Mouse (Mus musculus) megakaryocyte, adult 5-6 weeks (primary cell): ENCODE measurements around the gene Gpr21. TPM values are rescaled to one million over a fixed set of nuclear protein-coding genes. Genes with fewer than 3 reads are reported as not detected.
"Not testable (repeated sequence)": the region's sequence is repeated elsewhere in the genome, so short reads cannot be mapped to it uniquely, and the experiment has no call there.

Source experiments
- ATAC-seq: 2 replicates; pipeline ENCODE4 v1.8.0; 2016; ENCODE audit warnings: mild to moderate bottlenecking, inconsistent platforms; ENCODE audit not compliant: poor library complexity, severe bottlenecking
- total RNA-seq, 2 experiments: library from RNA; stranded (forward) in 1 of 2; stranded (reverse) in 1 of 2; fragments of 153-499, 151-499 nt in 1 of 2; fragments of 221-1000, 200-1000 nt in 1 of 2; gene quantifications; 2 replicates each; pipeline versions ENCODE4 v1.2.3 to v1.2.4; 2015 to 2017

Gpr21 gene
- 0.69 and 1.7 TPM in 2 replicates for total RNA-seq (2015)
- total RNA-seq (2017), result 0.84 and 1.4 TPM in 2 replicates

DNA sequence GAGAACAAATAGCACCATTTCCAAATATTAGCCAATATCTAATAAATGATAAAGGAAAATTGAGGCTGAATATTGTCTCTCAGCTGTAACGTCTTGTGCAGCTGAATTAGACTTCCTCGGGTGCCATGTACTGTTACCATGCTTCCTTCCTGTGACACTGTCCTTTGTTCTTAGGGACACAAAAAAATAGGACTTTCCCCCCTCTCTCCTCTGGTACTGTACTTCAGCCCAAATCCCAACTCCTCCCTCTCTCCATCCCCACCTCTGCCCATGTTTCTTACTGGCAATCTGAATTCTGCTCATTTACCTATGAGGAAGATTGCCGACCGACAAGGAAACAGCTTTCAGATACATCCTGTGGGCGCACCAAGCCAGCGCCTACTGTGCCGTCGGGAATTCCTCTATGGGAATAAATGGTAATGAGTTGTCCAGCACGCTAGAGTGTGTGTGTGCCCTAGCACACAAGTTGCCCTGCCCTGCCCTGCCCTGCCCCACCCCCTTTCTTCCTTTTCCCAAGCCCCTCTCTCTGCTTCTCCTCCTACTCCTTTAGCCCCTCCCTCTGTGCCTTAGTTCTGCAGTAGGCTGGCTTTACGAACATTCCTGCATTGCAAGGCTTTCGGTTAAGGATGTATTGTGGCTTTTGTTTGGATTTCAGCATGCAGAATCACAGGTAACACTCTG, at the start of gene Gpr21:
Gpr21 (plus strand) TSS at position 303 of the 681 bp plus-strand sequence.
- ATAC-seq, result no peak

DNA sequence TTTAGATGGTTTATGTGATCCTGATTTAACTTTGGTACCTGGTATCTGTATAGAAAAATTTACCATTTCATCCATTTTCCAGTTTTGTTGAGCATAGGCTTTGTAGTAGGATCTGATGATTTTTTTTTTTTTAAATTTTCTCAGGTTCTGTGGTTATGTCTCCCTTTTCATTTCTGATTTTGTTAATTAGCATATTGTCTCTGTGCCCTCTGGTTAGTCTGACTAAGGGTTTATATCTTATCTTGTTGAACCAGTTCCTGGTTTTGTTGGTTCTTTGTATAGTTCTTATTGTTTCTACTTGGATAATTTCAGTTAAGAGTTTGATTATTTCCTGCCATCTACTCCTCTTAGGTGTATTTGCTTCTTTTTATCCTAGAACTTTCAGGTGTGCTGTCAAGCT, 36.6 kb upstream of the Gpr21 start:
- no peak for ATAC-seq

DNA sequence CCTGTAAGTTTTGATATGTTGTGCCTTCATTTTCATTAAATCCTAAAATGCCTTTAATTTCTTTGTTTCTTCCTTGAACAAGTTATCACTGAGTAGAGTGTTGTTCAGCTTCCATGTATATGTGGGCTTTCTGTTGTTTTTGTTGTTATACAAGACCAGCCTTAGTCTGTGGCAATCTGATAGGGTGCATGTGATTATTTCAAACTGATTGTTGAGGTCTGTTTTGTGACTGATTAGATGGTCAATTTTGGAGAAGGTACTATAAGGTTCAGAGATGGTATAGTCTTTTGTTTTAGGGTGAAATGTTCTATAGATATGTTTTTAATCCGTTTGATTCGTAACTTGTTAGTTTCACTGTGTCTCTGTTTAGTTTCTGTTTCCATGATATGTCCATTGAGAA, 36.1 kb upstream of the Gpr21 start:
- ATAC-seq, result no peak

DNA sequence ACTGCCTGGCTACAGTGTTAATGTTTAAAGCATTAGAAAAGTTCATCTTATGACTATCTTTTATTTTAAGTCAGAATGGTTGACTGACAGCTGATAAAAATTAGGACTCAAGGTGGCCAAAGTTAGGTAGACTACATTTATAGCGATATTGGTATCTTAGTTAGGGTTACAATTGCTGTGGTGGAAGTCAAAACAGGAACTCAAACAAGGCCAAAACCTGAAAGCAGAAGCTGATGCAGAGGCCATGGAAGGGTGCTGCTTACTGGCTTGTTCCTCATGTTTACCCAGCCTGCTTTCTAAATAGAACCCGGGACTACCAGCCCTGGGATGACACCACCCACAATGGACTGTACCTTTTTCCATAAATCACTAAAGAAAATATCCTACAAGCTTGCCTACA, 32.0 kb upstream of the Gpr21 start:
- ATAC-seq, result peak; percentile 68

DNA sequence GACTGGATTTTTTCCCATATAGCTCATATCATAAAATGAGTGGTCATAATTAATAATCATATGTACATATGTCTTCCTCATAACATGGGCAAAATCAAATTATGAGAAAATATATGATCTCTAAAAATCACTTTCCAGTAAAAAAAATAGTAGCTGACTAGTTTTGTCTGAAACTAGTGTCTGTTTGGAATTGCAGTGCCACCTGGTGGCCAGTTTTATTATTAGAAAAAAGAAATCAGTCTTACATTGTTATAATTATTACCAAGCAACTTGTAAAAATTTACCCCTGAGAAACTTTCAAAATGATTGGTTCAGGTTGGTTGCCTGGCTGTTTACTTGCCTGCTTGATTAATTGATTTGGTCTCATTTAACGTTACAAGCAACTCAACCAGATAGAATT, 30.8 kb upstream of the Gpr21 start:
- no peak; the same call in 1 of the 2 replicates for ATAC-seq

DNA sequence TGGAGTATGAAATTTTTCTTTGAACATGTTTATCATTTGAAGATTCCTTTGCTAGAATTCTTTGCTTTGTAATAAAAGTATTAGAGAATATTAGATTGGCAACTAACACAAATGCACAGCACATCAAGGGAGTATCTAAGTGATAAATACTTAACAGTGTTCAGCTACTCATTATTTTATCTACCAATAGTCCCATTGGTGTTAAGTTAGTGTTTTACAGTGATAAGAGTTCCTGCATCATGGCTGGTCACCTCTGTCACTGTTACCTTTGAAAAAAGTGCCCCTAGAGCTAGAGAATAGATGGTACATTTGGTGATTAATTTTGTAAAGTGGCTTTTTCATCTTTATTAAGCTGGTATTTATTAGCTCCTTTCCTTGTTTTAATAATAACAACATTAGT, 29.7 kb upstream of the Gpr21 start:
- no peak for ATAC-seq

DNA sequence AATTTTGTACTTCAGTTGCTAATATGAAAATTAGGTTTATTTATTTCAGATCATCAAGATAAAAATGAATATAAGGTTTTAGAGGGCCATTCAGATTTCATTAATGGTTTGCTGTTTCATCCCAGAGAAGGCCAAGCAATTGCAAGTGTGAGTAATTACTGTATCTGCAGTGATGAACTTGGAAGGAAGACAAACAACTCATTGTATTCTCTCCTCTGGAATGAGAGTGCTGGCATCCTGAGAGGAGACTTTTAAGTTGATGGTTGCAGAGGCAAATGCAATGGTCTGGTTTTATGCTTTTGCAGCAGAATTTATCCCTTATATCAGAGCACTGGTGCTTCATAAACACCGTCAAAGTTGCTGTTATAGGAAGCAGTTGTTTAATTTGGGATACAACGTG, 27.2 kb upstream of the Gpr21 start:
- ATAC-seq, result no peak

DNA sequence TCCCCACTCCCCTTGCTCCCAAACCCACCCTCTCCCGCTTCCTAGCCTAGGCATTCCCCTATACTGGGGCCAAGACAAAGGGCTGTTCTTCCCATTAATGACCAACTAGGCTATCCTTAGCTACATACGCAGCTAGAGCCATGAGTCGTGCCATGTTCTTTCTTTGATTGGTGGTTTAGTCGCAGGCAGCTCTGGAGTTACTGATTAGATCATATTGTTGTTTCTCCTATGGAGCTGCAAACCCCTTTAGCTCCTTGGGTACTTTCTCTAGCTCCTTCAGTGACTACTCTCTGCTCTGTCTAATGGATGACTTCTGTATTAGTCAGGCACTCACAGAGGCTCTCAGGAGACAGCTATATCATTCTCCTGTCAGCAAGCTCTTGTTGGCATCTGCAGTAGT, 18.8 kb upstream of the Gpr21 start:
- no peak for ATAC-seq

DNA sequence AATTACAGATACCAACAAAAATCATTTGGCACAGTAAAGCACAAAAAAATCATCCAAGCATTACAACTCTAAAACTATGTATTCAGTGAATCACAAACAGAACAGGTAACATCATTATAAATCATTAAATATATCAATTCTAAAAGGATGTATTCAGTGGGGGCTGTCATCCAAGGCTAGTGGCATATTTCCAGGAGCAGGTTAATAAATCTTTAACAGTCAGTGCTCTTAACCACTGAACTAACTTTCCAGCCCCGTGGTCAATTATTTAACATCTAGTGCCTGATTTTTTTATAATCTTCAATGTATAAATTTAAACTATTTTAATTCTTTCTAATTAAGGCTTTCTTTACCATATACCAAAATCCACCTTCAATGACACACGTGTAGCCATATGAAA, 10.3 kb upstream of the Gpr21 start:
- not testable (repeated sequence) for ATAC-seq

DNA sequence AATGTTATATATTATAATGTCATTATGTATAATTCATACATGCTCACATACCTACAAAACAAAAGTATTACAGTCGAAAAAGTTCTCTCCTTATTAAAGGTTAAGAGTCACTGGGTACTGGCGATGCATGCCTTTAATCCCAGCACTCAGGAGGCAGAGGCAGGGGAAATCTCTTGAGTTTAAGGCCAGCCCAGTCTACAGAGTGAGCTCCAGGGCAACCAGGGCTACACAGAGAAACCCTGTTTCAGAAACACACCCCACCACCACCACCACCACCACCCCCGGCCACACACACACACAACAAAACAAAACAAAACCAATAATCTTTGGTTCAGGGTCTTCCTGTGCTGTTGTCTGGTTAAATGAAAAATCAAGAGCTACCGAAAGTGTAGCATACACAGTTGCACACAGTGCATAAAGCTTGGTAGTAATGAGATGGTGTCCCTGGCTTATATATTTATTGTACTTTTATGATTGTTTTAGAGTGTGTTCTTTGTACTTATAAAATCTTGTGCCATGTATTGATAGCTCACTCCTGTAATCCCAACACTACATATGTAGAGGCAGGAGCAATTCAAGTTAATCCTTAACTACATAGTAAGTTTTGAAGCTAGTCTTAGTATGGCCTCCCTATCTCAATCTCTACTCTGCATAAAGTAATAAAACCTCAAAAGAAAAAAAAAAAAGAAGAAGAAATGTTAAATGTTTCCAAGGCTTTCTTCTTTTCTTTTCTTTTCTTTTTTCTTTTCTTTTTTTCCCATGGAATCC, 4.8 kb upstream of the Gpr21 start:
- ATAC-seq, result no peak

DNA sequence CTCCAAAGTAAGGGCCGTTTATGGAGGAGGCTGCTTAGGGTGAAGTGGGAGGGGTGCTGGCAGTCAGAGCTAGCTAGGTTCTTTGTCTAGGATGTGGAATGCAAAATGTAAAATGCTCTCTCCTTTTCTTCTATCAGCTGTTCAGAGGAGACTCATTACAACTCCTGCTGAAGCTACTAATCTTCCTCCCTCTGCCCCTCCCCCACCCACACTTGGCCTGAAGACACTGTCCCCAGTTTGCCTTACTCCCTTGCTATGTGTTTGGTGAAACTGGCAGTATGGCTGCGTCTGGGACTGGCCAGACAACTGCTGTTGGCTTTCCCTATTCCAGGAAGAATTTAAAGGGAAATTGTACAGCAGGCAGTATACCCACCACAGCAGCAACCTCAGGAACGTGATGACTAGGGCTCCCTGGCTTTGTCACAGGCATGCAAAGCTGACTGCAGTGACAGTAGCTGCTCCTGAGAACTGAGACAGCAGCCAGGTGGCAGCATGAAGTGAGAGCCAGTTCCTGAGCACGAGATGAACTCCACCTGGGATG, 860 bp downstream of the Gpr21 start:
- no peak for ATAC-seq

DNA sequence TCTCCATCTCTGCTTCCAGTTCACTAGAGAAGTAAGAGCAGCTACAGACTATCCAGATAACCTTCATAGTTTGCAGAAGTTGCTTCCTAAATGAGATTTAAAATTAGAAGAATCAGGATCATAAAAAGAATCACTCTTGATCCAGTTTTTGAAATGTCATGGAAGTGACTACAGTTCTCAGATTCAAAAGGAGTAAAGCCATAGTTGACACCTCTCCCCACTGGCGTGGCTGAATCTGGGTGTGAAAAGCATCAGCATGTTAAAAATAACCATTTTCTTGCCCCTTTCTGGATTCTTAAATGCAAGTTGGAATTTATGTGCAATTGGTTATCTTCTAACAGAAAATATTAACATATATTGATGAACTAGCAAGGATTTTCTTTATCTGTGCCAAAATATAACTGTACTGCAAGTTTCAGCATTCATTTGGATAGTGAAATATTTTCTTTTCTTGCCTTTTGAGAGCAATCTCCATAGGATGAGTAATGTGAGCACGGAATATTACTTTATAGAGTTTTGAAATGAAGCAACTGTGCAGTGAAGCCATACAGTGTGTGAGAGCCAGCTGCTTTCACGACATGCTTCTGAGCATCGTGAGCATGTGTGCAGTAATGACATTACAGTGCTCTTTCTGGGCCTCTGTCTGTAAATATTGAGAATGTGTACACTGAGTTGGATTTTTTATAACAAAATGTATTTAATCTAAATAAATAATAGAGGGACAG, 2.6 kb downstream of the Gpr21 start:
- no peak for ATAC-seq

DNA sequence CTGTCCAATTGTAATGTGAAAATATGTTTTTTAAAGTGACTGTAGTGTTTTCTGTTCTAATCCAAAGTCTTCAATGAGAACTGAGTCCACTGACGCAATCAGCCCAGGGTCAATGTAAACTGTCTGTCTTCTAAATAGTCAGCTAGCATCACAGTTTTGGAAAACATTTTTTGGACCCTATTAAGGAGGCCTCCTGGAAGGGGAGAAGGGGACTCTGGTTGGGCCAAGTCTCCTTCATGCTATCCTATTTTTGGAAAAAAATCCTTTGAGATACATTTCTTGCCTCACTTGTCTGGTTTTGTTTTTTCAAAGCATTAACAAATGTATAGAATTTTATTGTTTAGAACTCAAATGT, 3.1 kb downstream of the Gpr21 start:
- no peak for ATAC-seq

DNA sequence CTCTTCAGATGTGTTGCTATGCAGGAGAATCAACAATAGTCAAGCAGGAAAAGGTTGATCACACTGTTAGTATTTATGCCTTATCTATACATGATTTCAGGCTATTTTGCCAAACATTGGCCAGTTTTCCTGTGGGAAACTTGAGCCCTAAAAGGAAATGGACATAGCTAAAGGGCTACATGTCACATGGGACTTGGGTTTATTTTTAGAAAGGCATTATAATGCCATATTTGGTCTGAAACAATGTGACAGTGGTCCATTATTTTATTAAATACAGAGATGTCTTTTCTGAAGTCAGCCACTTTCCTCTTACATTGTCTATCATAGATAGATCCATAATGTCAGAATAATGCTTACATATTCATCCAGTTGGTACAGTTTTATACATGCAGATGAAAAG, 11.5 kb downstream of the Gpr21 start:
- ATAC-seq, result no peak

DNA sequence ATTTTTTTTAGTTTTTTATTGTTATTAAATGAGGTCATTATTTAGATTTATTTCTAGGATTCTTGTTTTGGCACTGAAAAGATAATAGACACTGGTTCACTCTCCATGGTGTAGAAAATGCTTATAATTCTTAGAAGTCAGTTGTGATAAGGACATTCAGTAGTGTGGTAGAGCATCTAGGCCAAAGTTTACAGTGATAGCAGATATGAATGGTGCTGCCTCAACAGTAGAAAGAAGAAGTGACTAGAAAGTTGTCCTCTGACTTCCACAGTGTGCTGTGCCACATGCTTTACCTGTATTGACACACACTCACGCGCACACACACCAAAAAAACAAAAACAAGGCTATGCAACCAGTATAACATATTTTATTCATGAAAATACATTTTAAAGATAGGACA, 13.3 kb downstream of the Gpr21 start:
- no peak for ATAC-seq

DNA sequence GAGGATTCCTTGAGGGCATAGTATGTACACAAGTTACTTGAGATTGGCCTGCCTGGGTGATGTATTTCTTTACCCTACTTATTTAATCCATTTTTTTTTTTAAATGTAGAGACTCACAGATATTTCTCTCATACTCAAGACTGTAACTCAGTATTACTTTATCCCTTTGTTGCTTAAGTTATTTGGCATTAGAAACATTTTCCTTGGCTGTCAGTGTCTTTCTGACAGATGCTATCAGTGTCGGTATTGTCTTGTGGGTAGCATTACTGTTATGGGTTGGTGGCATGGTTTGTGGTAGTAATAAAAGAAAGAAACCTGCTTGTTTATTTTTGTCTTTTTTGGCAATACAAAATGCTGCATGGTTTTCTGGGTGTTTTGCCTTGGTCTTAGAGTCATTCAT, 14.6 kb downstream of the Gpr21 start:
- ATAC-seq, result no peak

DNA sequence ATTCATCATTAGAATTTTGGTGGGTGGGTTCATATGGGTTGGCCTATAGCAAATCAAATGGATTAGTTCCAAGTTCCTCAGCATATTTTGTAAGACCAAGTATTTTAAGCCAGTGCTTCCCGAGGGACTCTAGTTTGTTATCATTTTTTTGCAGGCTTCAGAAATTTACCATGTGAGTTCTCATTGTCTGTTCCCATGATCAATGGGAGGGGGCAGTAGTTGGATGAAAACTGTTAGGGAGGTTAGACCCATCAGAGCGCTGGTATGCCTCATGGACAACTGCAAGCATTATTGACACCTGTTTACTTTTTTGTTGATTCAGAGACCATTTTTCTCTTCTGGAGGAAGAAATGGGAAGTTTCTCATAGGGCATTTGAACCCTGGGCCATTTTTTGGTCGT, 15.5 kb downstream of the Gpr21 start:
- ATAC-seq, result no peak

DNA sequence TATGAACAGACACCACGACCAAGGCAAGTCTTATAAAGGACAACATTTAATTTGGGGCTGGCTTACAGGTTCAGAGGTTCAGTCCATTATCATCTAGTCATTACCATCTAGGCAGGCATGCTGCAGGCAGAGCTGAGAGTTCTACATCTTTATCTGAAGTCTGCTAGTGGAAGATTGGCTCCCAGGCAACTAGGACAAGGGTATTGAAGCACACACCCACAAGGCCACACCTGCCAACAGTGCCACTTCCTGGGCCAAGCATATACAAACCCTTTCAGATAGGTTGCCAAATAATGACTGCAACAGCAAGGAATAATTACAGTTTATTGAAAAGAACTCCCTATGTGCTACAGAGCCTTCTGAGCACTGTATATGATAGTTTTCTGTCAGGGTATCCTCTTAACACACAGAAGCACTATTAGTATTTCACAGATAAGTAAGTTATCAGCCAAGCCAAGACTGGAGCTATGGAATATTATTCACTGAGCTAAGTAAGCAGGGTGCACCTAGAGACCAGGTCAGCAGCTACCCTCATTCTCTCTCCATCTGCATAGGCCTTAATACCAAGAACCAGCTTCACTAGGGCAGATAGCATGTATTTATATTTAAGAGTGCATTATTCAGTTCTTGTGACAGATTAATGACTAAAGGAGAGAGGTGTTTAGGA, 33.3 kb downstream of the Gpr21 start:
- no peak for ATAC-seq

DNA sequence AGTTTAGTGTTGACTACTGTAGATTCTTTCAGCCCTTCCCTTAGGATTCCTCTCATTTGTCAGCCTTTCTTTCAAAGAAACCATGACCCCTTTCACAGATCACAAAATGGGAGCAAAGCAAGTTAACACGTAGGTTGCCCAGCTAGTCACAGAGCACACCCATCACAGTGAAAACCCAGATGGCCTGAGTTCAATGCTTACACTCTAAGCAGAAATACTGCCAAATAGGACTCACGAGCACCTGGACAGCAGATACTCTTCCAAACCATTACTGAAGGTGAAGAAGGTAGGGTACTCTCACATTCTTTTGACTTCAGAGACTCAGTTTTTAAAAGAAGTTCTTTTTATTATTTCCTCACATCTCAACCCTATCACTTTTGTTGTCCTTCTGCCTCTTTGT, 40.2 kb downstream of the Gpr21 start:
- ATAC-seq, result no peak

DNA sequence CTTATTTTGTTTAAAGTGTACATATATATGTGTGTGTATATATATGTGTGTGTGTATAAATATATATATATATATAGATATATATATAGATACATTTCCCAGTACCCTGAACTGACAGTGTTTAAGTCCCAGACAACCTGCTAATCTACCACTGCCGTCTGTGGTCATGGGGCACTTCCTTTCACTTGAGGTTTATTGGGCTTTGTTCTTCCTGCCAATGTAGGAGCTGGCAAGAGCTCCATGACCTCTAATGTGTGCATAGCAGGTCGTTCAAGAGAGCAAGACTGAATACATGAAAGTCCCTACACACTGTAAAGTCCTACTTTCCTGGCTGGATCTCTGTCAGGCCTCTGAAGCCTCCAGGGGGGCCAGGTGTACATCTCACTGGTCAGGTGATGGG, 49.4 kb downstream of the Gpr21 start:
- ATAC-seq, result peak; percentile 63; the same call in 1 of the 2 replicates

DNA sequence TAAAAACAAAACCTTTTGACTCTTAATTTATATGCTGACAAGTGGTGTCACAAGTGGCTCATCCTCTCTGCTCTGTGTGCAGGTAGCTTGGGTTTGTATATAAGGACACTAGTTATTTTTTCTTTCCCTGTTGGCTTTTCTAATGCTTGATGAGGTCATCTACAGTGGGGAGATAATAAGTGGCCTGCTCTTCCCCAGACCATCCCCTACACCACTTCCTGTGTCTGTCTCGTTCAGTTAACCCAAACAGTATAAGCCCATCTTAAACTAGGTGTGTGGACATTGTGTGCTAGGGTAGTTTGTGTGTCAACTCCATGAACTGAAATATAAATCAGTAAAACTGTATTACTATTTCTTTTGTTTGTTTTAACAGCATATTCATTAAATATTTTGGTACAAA, 49.9 kb downstream of the Gpr21 start:
- peak; percentile 35 for ATAC-seq
